Mouse (Mus musculus): ENCODE results near the gene Plekhg1. TPM values are rescaled to one million over a fixed set of nuclear protein-coding genes. Genes with fewer than 3 reads are reported as not detected.

The Plekhg1 gene
- polyA plus RNA-seq, 1 experiment from 2014 or later: 9.8 TPM

- DNase-seq (ENCODE audit: low spot score) (no peak), ATAC-seq (replicated peaks; ENCODE audit: low FRiP score, low TSS enrichment, low read depth) (peak; percentile 58)
- no peak overlapping the region for H3K4me3 ChIP-seq (ENCODE audit: low read depth, low read length)
- H3K9me3 ChIP-seq (ENCODE audit: control insufficient read depth, low read length): no peaks in the 10 kb centered on the region
- no peak overlapping the region for H3K4me2 ChIP-seq (ENCODE audit: low read length)
- H3K36me3 ChIP-seq (ENCODE audit: control insufficient read depth, insufficient read depth, low read length): no peaks in the 10 kb centered on the region
- H3K27ac ChIP-seq (ENCODE audit: low read depth): peak overlapping the region; percentile 44; the same call in 1 of the 2 replicates
- H3K27me3 ChIP-seq (replicated peaks; ENCODE audit: control insufficient read depth, insufficient read depth, low read length): no peaks in the 10 kb centered on the region
- no peak overlapping the region for H3K9ac ChIP-seq (ENCODE audit: low read length)
- H3K4me1 ChIP-seq (replicated peaks; ENCODE audit: control insufficient read depth, insufficient read depth, low read length): peaks cover 3% of the 10 kb centered on the region; the same call in 1 of the 2 replicates
- 25% methylated on average over 6 of the region's 6 CpGs for WGBS
Observed at GRCm38 (mm10) chr10:3839748-3840432, 99.7 kb downstream of the Plekhg1 start.

GRCm38 (mm10) chr10:3844430-3844829 is 104.3 kb downstream of the Plekhg1 start:
- Histone ChIP-seq H3K9ac (ENCODE audit: low read length) (no peak overlapping the region), H3K9me3 (ENCODE audit: control insufficient read depth, low read length) (no peaks in the 10 kb centered on the region), H3K4me1 (replicated peaks; ENCODE audit: control insufficient read depth, insufficient read depth, low read length) (peaks cover 3% of the 10 kb centered on the region; the same call in 1 of the 2 replicates), H3K4me2 (ENCODE audit: low read length) (no peak overlapping the region), H3K36me3 (ENCODE audit: control insufficient read depth, insufficient read depth, low read length) (no peaks in the 10 kb centered on the region), H3K4me3 (ENCODE audit: low read depth, low read length) (no peak overlapping the region), H3K27me3 (replicated peaks; ENCODE audit: control insufficient read depth, insufficient read depth, low read length) (no peaks in the 10 kb centered on the region), H3K27ac (ENCODE audit: low read depth) (no peak overlapping the region)
- 58% methylated on average over 5 of the region's 5 CpGs for WGBS
- DNase-seq (ENCODE audit: low spot score) (no peak), ATAC-seq (replicated peaks; ENCODE audit: low FRiP score, low TSS enrichment, low read depth) (no peak)

DNA sequence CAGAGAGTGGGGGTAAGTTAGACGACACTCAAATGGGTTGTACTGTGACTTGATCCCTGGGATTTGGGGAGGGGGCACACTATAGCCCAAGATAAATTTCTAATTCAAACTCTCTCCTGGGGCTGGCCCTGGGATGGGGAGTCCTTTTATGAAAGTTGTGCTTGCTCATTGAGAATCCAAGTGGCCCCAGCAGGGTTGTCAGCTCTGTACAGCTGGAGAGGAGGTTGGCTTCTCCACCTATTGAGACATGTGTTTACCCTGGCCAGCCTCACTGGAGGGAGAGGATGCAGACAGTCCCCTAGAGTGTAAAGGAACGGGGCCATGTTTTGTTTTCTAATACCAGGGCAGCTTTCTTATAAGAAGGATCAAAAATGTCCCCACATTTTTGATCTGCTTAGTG is 106.9 kb downstream of the Plekhg1 start:
- H3K4me1 ChIP-seq (replicated peaks; ENCODE audit: control insufficient read depth, insufficient read depth, low read length): peaks cover 4% of the 10 kb centered on the region; the same call in 1 of the 2 replicates
- H3K27ac ChIP-seq (ENCODE audit: low read depth): no peak overlapping the region
- no peak overlapping the region for H3K9ac ChIP-seq (ENCODE audit: low read length)
- no peaks in the 10 kb centered on the region for H3K27me3 ChIP-seq (replicated peaks; ENCODE audit: control insufficient read depth, insufficient read depth, low read length)
- DNase-seq (ENCODE audit: low spot score) (no peak), ATAC-seq (replicated peaks; ENCODE audit: low FRiP score, low TSS enrichment, low read depth) (no peak)
- no peak overlapping the region for H3K4me2 ChIP-seq (ENCODE audit: low read length)
- H3K9me3 ChIP-seq (ENCODE audit: control insufficient read depth, low read length): 0 out of 2 replicates have a peak, but pooled peaks cover 3% of the 10 kb centered on the region
- H3K36me3 ChIP-seq (ENCODE audit: control insufficient read depth, insufficient read depth, low read length): 0 out of 2 replicates have a peak, but pooled peaks cover 2% of the 10 kb centered on the region
- WGBS: 61% methylated on average over 2 of the region's 2 CpGs
- no peak overlapping the region for H3K4me3 ChIP-seq (ENCODE audit: low read depth, low read length)

- Histone ChIP-seq H3K4me2 (ENCODE audit: low read length) (no peak overlapping the region), H3K9ac (ENCODE audit: low read length) (no peak overlapping the region), H3K27ac (ENCODE audit: low read depth) (no peak overlapping the region), H3K9me3 (ENCODE audit: control insufficient read depth, low read length) (0 out of 2 replicates have a peak, but pooled peaks cover 3% of the 10 kb centered on the region), H3K4me3 (ENCODE audit: low read depth, low read length) (no peak overlapping the region), H3K36me3 (ENCODE audit: control insufficient read depth, insufficient read depth, low read length) (0 out of 2 replicates have a peak, but pooled peaks cover 2% of the 10 kb centered on the region), H3K4me1 (replicated peaks; ENCODE audit: control insufficient read depth, insufficient read depth, low read length) (peaks cover 10% of the 10 kb centered on the region; the same call in 1 of the 2 replicates), H3K27me3 (replicated peaks; ENCODE audit: control insufficient read depth, insufficient read depth, low read length) (no peaks in the 10 kb centered on the region)
- WGBS: 11% methylated on average over 2 of the region's 2 CpGs
- ATAC-seq (replicated peaks; ENCODE audit: low FRiP score, low TSS enrichment, low read depth) (no peak), DNase-seq (ENCODE audit: low spot score) (no peak)
Observed at GRCm38 (mm10) chr10:3851461-3851860, 111.3 kb downstream of the Plekhg1 start.

GRCm38 (mm10) chr10:3852733-3853132 is 112.6 kb downstream of the Plekhg1 start:
- Histone ChIP-seq H3K9me3 (ENCODE audit: control insufficient read depth, low read length) (0 out of 2 replicates have a peak, but pooled peaks cover 3% of the 10 kb centered on the region), H3K27me3 (replicated peaks; ENCODE audit: control insufficient read depth, insufficient read depth, low read length) (no peaks in the 10 kb centered on the region), H3K9ac (ENCODE audit: low read length) (no peak overlapping the region), H3K36me3 (ENCODE audit: control insufficient read depth, insufficient read depth, low read length) (0 out of 2 replicates have a peak, but pooled peaks cover 2% of the 10 kb centered on the region), H3K27ac (ENCODE audit: low read depth) (no peak overlapping the region), H3K4me1 (replicated peaks; ENCODE audit: control insufficient read depth, insufficient read depth, low read length) (peaks cover 10% of the 10 kb centered on the region; the same call in 1 of the 2 replicates), H3K4me3 (ENCODE audit: low read depth, low read length) (no peak overlapping the region), H3K4me2 (ENCODE audit: low read length) (no peak overlapping the region)
- ATAC-seq (replicated peaks; ENCODE audit: low FRiP score, low TSS enrichment, low read depth) (0 out of 2 replicates have a peak, but pooled peaks have one; percentile 40), DNase-seq (ENCODE audit: low spot score) (no peak)
- 80% methylated on average over 3 of the region's 3 CpGs for WGBS

DNA sequence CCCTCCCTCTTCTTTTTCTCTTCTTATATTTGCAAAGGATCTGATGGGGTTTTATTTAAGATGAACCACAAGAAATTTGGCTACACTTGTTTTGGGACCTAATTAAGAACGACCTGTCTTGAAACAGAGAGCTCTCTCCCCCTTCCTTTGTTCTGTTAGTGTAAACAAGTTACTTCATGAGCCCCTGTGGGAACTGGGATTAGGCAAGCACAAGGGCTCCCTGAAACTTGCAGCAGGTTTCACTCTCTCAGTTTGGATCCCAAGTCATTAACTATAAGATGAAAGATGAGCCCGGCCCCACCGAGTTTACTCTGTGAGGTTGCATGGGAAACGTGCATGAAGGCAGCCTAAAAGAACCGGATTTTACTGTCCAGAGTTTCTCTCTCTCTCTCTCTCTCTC is 117.7 kb downstream of the Plekhg1 start:
- no peaks in the 10 kb centered on the region for H3K9me3 ChIP-seq (ENCODE audit: control insufficient read depth, low read length)
- no peak overlapping the region for H3K27ac ChIP-seq (ENCODE audit: low read depth)
- peaks cover 11% of the 10 kb centered on the region for H3K4me1 ChIP-seq (replicated peaks; ENCODE audit: control insufficient read depth, insufficient read depth, low read length)
- H3K4me2 ChIP-seq (ENCODE audit: low read length): no peak overlapping the region
- DNase-seq (ENCODE audit: low spot score): no peak
- H3K27me3 ChIP-seq (replicated peaks; ENCODE audit: control insufficient read depth, insufficient read depth, low read length): no peaks in the 10 kb centered on the region
- H3K9ac ChIP-seq (ENCODE audit: low read length): no peak overlapping the region
- no peak overlapping the region for H3K4me3 ChIP-seq (ENCODE audit: low read depth, low read length)
- no peak for ATAC-seq (replicated peaks; ENCODE audit: low FRiP score, low TSS enrichment, low read depth)
- H3K36me3 ChIP-seq (ENCODE audit: control insufficient read depth, insufficient read depth, low read length): no peaks in the 10 kb centered on the region
- WGBS: 8% methylated on average over 5 of the region's 5 CpGs

DNA sequence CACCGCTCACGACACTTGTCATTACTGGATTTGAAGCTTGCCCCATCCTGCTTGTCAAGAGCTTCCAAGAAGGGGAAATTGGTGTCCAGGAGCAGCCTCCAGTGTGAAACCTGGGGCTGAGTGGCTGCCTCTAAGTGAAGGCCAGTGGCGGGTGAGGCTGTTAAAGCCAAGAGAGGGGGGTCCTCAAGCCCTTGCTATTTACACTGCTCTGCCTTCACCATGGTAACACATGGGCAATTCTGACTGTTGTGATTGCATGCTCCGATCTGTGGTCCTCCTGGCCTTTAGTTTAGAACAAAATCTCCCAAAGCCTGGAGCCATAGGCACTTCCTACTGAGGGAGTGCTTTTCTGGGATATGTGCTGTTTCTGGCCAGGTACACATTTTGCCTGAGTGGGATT is 118.3 kb downstream of the Plekhg1 start:
- DNase-seq (ENCODE audit: low spot score): no peak

DNA sequence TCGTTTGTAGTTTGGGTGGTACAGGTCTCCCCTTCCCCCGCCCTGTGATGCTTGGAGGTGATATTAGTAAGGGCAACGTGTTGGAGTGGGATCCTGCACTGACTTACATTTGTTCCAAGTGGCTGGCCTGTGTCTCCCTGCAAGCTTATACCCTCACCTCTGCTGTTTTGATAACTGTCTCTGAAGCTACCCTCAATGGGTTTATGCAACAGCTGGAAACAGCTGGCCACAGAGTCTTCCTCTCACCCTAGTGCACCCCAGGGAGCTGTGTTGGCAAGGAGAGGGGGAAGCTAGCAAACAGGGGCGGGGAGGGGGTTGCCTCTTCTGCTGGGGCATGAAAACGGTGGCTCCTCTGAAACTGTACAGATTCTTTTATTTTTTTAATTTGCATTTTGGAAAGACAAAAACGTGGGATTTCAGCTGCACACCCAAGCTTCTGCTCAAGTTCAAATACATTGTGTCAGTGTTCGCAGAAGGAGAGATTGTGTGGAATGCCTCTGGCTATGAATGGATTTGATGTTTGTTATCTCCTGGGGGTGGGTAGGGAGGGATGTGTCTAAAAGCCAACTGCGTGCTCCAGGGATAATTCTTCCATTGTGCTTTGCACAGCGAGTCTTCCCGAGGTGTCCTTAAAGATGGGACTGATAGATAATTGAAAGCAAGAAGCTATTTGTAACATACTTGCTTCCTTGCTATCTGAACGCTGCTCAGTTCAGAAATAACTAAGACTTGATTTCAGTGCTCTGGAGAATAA is 119.0 kb downstream of the Plekhg1 start:
- ATAC-seq (replicated peaks; ENCODE audit: low FRiP score, low TSS enrichment, low read depth) (no peak), DNase-seq (ENCODE audit: low spot score) (no peak)
- Histone ChIP-seq H3K9me3 (ENCODE audit: control insufficient read depth, low read length) (no peaks in the 10 kb centered on the region), H3K4me3 (ENCODE audit: low read depth, low read length) (no peak overlapping the region), H3K9ac (ENCODE audit: low read length) (no peak overlapping the region), H3K4me1 (replicated peaks; ENCODE audit: control insufficient read depth, insufficient read depth, low read length) (peaks cover 22% of the 10 kb centered on the region), H3K27ac (ENCODE audit: low read depth) (no peak overlapping the region), H3K27me3 (replicated peaks; ENCODE audit: control insufficient read depth, insufficient read depth, low read length) (no peaks in the 10 kb centered on the region), H3K36me3 (ENCODE audit: control insufficient read depth, insufficient read depth, low read length) (no peaks in the 10 kb centered on the region), H3K4me2 (ENCODE audit: low read length) (no peak overlapping the region)
- 45% methylated on average over 11 of the region's 11 CpGs for WGBS

More for the DNA sequence above, 118.3 kb downstream of the Plekhg1 start:
- H3K27ac ChIP-seq (ENCODE audit: low read depth): no peak overlapping the region
- H3K9ac ChIP-seq (ENCODE audit: low read length): no peak overlapping the region
- H3K4me1 ChIP-seq (replicated peaks; ENCODE audit: control insufficient read depth, insufficient read depth, low read length): peaks cover 15% of the 10 kb centered on the region
- ATAC-seq (replicated peaks; ENCODE audit: low FRiP score, low TSS enrichment, low read depth): no peak
- 39% methylated on average over 4 of the region's 4 CpGs for WGBS
- H3K9me3 ChIP-seq (ENCODE audit: control insufficient read depth, low read length): no peaks in the 10 kb centered on the region
- no peaks in the 10 kb centered on the region for H3K36me3 ChIP-seq (ENCODE audit: control insufficient read depth, insufficient read depth, low read length)
- H3K4me3 ChIP-seq (ENCODE audit: low read depth, low read length): no peak overlapping the region
- no peaks in the 10 kb centered on the region for H3K27me3 ChIP-seq (replicated peaks; ENCODE audit: control insufficient read depth, insufficient read depth, low read length)
- H3K4me2 ChIP-seq (ENCODE audit: low read length): no peak overlapping the region
